Mouse (Mus musculus) intestine, postnatal 0 days (tissue): Measurements from ENCODE around the gene Gypa. TPM values are rescaled to one million over a fixed set of nuclear protein-coding genes. Genes with fewer than 3 reads are reported as not detected.
A peak's percentile ranks its signal among the peaks of the same experiment; 100 is the strongest.

Experiments
- ATAC-seq: fragments of 200-750 bp; cut with Nextera tagmentation; 2 replicates; pipeline ENCODE4 v1.8.0; 2017; ENCODE audit warnings: mild to moderate bottlenecking, moderate TSS enrichment, moderate library complexity
- H3K27ac ChIP-seq: fragments of 300-500 bp; sonication (generic); 2 replicates; pipeline ENCODE4 v1.5.1; 2014; ENCODE audit warnings: mild to moderate bottlenecking, low read depth, low read length, moderate library complexity
- H3K27me3 ChIP-seq: fragments of 300-500 bp; sonication (generic); replicated peaks from 2 replicates; pipeline ENCODE4 v1.6.1; 2014; ENCODE audit warnings: low read length, mixed read lengths; ENCODE audit not compliant: control insufficient read depth, insufficient read depth
- H3K36me3 ChIP-seq: fragments of 300-500 bp; sonication (generic); 2 replicates; pipeline ENCODE4 v1.6.1; 2014; ENCODE audit warnings: mild to moderate bottlenecking, moderate library complexity; ENCODE audit not compliant: control insufficient read depth, insufficient read depth
- H3K4me1 ChIP-seq: fragments of 300-500 bp; sonication (generic); replicated peaks from 2 replicates; pipeline ENCODE4 v1.6.1; 2014; ENCODE audit warnings: antibody characterized with exemption, low read length, mixed read lengths; ENCODE audit not compliant: control insufficient read depth, insufficient read depth
- H3K4me2 ChIP-seq: fragments of 300-500 bp; sonication (generic); replicated peaks from 2 replicates; pipeline ENCODE4 v1.6.1; 2014; ENCODE audit warnings: low read depth, mild to moderate bottlenecking, moderate library complexity
- H3K4me3 ChIP-seq: fragments of 300-500 bp; sonication (generic); 2 replicates; pipeline ENCODE4 v1.5.1; 2014; ENCODE audit warnings: low read depth, low read length
- H3K9ac ChIP-seq: fragments of 300-500 bp; sonication (generic); 2 replicates; pipeline ENCODE4 v1.6.1; 2014; ENCODE audit warnings: mild to moderate bottlenecking, low read depth, low read length
- H3K9me3 ChIP-seq: fragments of 300-500 bp; sonication (generic); 2 replicates; pipeline ENCODE4 v1.6.1; 2016; ENCODE audit warnings: mixed run types; ENCODE audit not compliant: control insufficient read depth
- CTCF ChIP-seq: sonication (generic); IDR thresholded peaks from 2 replicates; pipeline ENCODE4 v1.5.1; 2016; ENCODE audit warnings: low read depth, mild to moderate bottlenecking, control low read depth, antibody characterized with exemption, moderate library complexity
- WGBS: fragments of 180-500 bp; shearing (Covaris S2); extraction: QIAGEN DNeasy Blood & Tissue Kit; methylation state at CpG from one replicate; pipeline ENCODE4 v1.1.7; 2014; 5-methylcytosine and 5-hydroxymethylcytosine counted together
- polyA plus RNA-seq: library from polyadenylated mRNA; unstranded; fragments of >200 nt; fragmentation: Nextera tagmentation; extraction: Ambion mirVana; gene quantifications from 2 replicates; pipeline ENCODE4 v1.2.1, GENCODE M21; 2015

The Gypa gene
- 0.46 and 0.95 TPM in 2 replicates for polyA plus RNA-seq

- Histone ChIP-seq H3K9ac (peak within 1 kb of the TSS; percentile 38; the same call in 1 of the 2 replicates), H3K36me3 (no peaks in the 10 kb centered on the region), H3K4me1 (no peaks in the 10 kb centered on the region), H3K4me3 (peak within 1 kb of the TSS; percentile 56), H3K27ac (no peak within 1 kb of the TSS), H3K4me2 (peak within 1 kb of the TSS; percentile 75), H3K27me3 (no peaks in the 10 kb centered on the region), H3K9me3 (no peaks in the 10 kb centered on the region)
- ATAC-seq: peak; percentile 61
- TF ChIP-seq CTCF: no peak
- WGBS: 19% methylated on average over 14 of the region's 14 CpGs
Measured at GRCm38 (mm10) chr8:80493523-80494345, at the start of gene Gypa. Gene Gypa, plus strand, starts transcription at chr8:80493781.

- no peak for TF ChIP-seq CTCF
- 68% methylated on average over 4 of the region's 4 CpGs for WGBS
- no peaks in the 10 kb centered on the region for H3K36me3 ChIP-seq
Measured at GRCm38 (mm10) chr8:80444534-80445072, 49.0 kb upstream of the Gypa start.

GRCm38 (mm10) chr8:80447217-80447616, 46.4 kb upstream of the Gypa start:
- Histone ChIP-seq H3K27me3 (no peaks in the 10 kb centered on the region), H3K27ac (no peak overlapping the region), H3K4me1 (no peaks in the 10 kb centered on the region), H3K9ac (no peak overlapping the region), H3K36me3 (no peaks in the 10 kb centered on the region), H3K4me2 (no peak overlapping the region), H3K4me3 (no peak overlapping the region), H3K9me3 (no peaks in the 10 kb centered on the region)
- TF ChIP-seq CTCF: no peak
- no peak for ATAC-seq
- WGBS: 65% methylated on average over 4 of the region's 4 CpGs

More at GRCm38 (mm10) chr8:80444534-80445072, 49.0 kb upstream of the Gypa start:
- no peak overlapping the region for H3K4me3 ChIP-seq
- H3K4me1 ChIP-seq: no peaks in the 10 kb centered on the region
- no peaks in the 10 kb centered on the region for H3K9me3 ChIP-seq
- ATAC-seq: no peak
- H3K9ac ChIP-seq: no peak overlapping the region
- no peaks in the 10 kb centered on the region for H3K27me3 ChIP-seq
- no peak overlapping the region for H3K4me2 ChIP-seq
- H3K27ac ChIP-seq: no peak overlapping the region

GRCm38 (mm10) chr8:80451938-80452690, 41.5 kb upstream of the Gypa start:
- no peak overlapping the region for H3K27ac ChIP-seq
- no peaks in the 10 kb centered on the region for H3K4me1 ChIP-seq
- no peaks in the 10 kb centered on the region for H3K9me3 ChIP-seq
- no peak overlapping the region for H3K9ac ChIP-seq
- WGBS: 57% methylated on average over 19 of the region's 19 CpGs
- no peak overlapping the region for H3K4me3 ChIP-seq
- H3K4me2 ChIP-seq: no peak overlapping the region
- H3K36me3 ChIP-seq: no peaks in the 10 kb centered on the region
- no peaks in the 10 kb centered on the region for H3K27me3 ChIP-seq
- ATAC-seq: no peak
- no peak for TF ChIP-seq CTCF

- no peak overlapping the region for H3K4me3 ChIP-seq
- ATAC-seq: no peak
- no peaks in the 10 kb centered on the region for H3K36me3 ChIP-seq
- no peak overlapping the region for H3K27ac ChIP-seq
- TF ChIP-seq CTCF: no peak
- H3K9me3 ChIP-seq: no peaks in the 10 kb centered on the region
- no peaks in the 10 kb centered on the region for H3K4me1 ChIP-seq
- no peak overlapping the region for H3K4me2 ChIP-seq
- no peaks in the 10 kb centered on the region for H3K27me3 ChIP-seq
- whole genome bisulfite sequencing: 36% methylated on average over 4 of the region's 4 CpGs
- no peak overlapping the region for H3K9ac ChIP-seq
Measured at GRCm38 (mm10) chr8:80463450-80463917, 30.1 kb upstream of the Gypa start.

- no peaks in the 10 kb centered on the region for H3K27me3 ChIP-seq
- H3K27ac ChIP-seq: no peak overlapping the region
- no peak overlapping the region for H3K4me3 ChIP-seq
- no peaks in the 10 kb centered on the region for H3K4me1 ChIP-seq
- no peaks in the 10 kb centered on the region for H3K9me3 ChIP-seq
- TF ChIP-seq CTCF: peak; percentile 25; the same call in 1 of the 2 replicates
- no peak overlapping the region for H3K4me2 ChIP-seq
- no peak for ATAC-seq
- 36% methylated on average over 7 of the region's 7 CpGs for WGBS
- H3K9ac ChIP-seq: no peak overlapping the region
- no peaks in the 10 kb centered on the region for H3K36me3 ChIP-seq
Measured at GRCm38 (mm10) chr8:80474971-80475370, 18.6 kb upstream of the Gypa start.
